Mouse (Mus musculus): ENCODE results near the gene Mapkap1. TPM values are rescaled to one million over a fixed set of nuclear protein-coding genes. Genes with fewer than 3 reads are reported as not detected.

The Mapkap1 gene
- polyA plus RNA-seq, 1 experiment from 2014 or later = 86.1 TPM

Other genes starting within 250 kb of the Mapkap1 start
- 18.9 and 19.1 TPM in 2 replicates for gene Pbx3, start 33.6 kb upstream of the Mapkap1 start, polyA plus RNA-seq (2015; fragmentation: Nextera tagmentation; extraction: Ambion mirVana)

All from intestine, embryonic 15.5 days (tissue).